ENCODE assay signal across 9 mouse cellular contexts in the genomic region with DNA sequence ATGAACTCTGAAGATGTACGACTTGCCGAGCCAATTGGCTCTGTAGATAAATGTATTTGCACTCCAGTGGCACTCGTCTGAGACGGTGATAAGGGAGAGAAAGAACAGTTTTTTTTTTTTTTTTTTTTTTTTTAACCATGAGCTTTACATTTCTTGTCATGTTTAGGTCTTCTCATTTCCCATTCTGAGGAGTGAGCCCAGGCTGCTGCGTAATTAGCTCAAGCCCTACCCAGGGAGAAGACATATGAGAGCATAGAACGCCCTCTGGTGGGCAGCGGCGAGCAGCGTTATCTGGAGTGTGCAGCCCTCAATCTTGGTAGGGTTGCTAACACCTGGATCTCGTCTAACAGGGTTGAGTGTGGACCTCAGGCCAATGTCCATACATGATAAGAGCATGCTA. TPM values are rescaled to one million over a fixed set of nuclear protein-coding genes. Genes with fewer than 3 reads are reported as not detected.
DNase-seq lines count a peak whose midpoint lies in the region; ATAC-seq and TF ChIP-seq lines count a peak whose summit lies in the region.
"Had no signal": no experiment of that assay in that cellular context is flagged by ENCODE, and none has a peak within 500 bp of the region (broad histone marks: within the 10 kb centered on the region; RNA-seq: fewer than 3 reads in every experiment).

No protein-coding gene starts in this region.

- no peaks in the 10 kb centered on the region for H3K9me3 ChIP-seq in hindbrain, embryonic 16.5 days (ENCODE audit: control insufficient read depth, low read length)
- H3K9me3 ChIP-seq: megakaryocyte, embryonic 14.5 days had no signal

- peak; percentile 33; the same call in 1 of the 2 replicates for TF ChIP-seq CTCF in spleen, adult 2 months (IDR thresholded peaks at IDR 0.05; ENCODE audit: extremely low read depth, insufficient read depth, insufficient read length, insufficient replicate concordance)

- H3K4me2 ChIP-seq in hindbrain, embryonic 16.5 days (ENCODE audit: low read length): no peak overlapping the region

- ATAC-seq in activated CD4-positive, CD25-positive, alpha-beta regulatory T cell, adult 4 months: peak; percentile 67
- peak; percentile 60; the same call in 1 of the 2 replicates for ATAC-seq in hindbrain, embryonic 16.5 days
- ATAC-seq in megakaryocyte-erythroid progenitor cell, adult 5-6 weeks (replicated peaks; ENCODE audit: low FRiP score, low TSS enrichment, poor library complexity, severe bottlenecking): peak; percentile 97
- no peak for ATAC-seq in monocyte, adult 5-6 weeks (replicated peaks; ENCODE audit: insufficient number of reproducible peaks, low FRiP score, low TSS enrichment, poor library complexity, severe bottlenecking)

- no peaks in the 10 kb centered on the region for H3K36me3 ChIP-seq in hindbrain, embryonic 16.5 days (ENCODE audit: control insufficient read depth, insufficient read depth, low read length)
- no peaks in the 10 kb centered on the region for H3K36me3 ChIP-seq in spleen, adult 2 months (ENCODE audit: control insufficient read depth, insufficient read depth, low read length)

- H3K4me3 ChIP-seq in hindbrain, embryonic 16.5 days (ENCODE audit: low read length): no peak overlapping the region
- no peak overlapping the region for H3K4me3 ChIP-seq in spleen, adult 2 months (ENCODE audit: extremely low read depth, insufficient read depth, insufficient read length)
- H3K4me3 ChIP-seq: megakaryocyte, embryonic 14.5 days had no signal

- H3K27ac ChIP-seq in hindbrain, embryonic 16.5 days (ENCODE audit: low read depth, low read length): no peak overlapping the region
- no peak overlapping the region for H3K27ac ChIP-seq in spleen, adult 2 months (ENCODE audit: insufficient read depth, low read length)

- 38% methylated on average over 10 of the region's 10 CpGs for WGBS in hindbrain, embryonic 16.5 days
- WGBS in spleen, adult 2 months: 43% methylated on average over 10 of the region's 10 CpGs

- H3K9ac ChIP-seq in hindbrain, embryonic 16.5 days (ENCODE audit: low read depth, low read length): no peak overlapping the region

- no peak for TF ChIP-seq POLR2A in spleen, adult 2 months (IDR thresholded peaks at IDR 0.05; ENCODE audit: low read depth, low read length)

- H3K4me1 ChIP-seq in hindbrain, embryonic 16.5 days (ENCODE audit: control insufficient read depth, insufficient read depth, low read depth, low read length): no peaks in the 10 kb centered on the region
- no peaks in the 10 kb centered on the region for H3K4me1 ChIP-seq in spleen, adult 2 months (ENCODE audit: control insufficient read depth, insufficient read depth, insufficient read length)

- H3K27me3 ChIP-seq in hindbrain, embryonic 16.5 days (replicated peaks; ENCODE audit: control insufficient read depth, insufficient read depth, low read length): no peaks in the 10 kb centered on the region
- no peaks in the 10 kb centered on the region for H3K27me3 ChIP-seq in spleen, adult 2 months (ENCODE audit: control insufficient read depth, insufficient read depth, low read length)
- H3K27me3 ChIP-seq: megakaryocyte, embryonic 14.5 days had no signal

- peak; percentile 39 for DNase-seq in cerebellum, adult 9-10 months
- DNase-seq in frontal cortex, adult 2 months (ENCODE audit: extremely low spot score in 1 of 2, low spot score in 1 of 2): peak; percentile 46 to 85
- DNase-seq in left cerebral cortex, adult 8-10 months (ENCODE audit: low spot score in 2 of 2): peak; percentile 41 to 43
- DNase-seq in spleen, adult 2 months (ENCODE audit: low read depth in 1 of 2, low spot score in 2 of 2): peak in 1 of 2 experiments; percentile 13

RNA-seq across cellular contexts. Expression of a gene that starts 57.5 kb away (rescaled TPM):
- 1 to 10 TPM; 1.3 to 2.1 TPM for polyA plus RNA-seq in activated CD4-positive, CD25-positive, alpha-beta regulatory T cell, adult 4 months (2017; shearing (Covaris generic))
- polyA plus RNA-seq in frontal cortex, adult 2 months (2012; rRNA removed): 0.55 and 0.62 TPM in 2 replicates
- polyA plus RNA-seq in hindbrain, embryonic 16.5 days (2015; fragmentation: Nextera tagmentation; extraction: Ambion mirVana): 0.08 and 0.10 TPM in 2 replicates
- total RNA-seq in left cerebral cortex, adult 8-10 months (2022): under 1 TPM in 3 of 4 experiments, not detected in 1; 0.14 to 0.19 (median 0.16) TPM
- 0.33 and 1.4 TPM in 2 replicates for total RNA-seq in megakaryocyte-erythroid progenitor cell, adult 5-6 weeks (2014; fragmentation: Nextera tagmentation)
- 2.1 and 3.3 TPM in 2 replicates for total RNA-seq in megakaryocyte-erythroid progenitor cell, adult 5-6 weeks (2017)
- polyA plus RNA-seq in spleen, adult 2 months (2012; rRNA removed): 1.8 and 2.3 TPM in 2 replicates
- total RNA-seq in monocyte, adult 5-6 weeks (2017): 27.9 to 92.6 TPM (median 28.7 TPM) in 3 replicates
